Mouse (Mus musculus) cerebral cortex, adult 2 months (tissue): Measurements from ENCODE around the gene Map4k2.

Source experiments
- WGBS: fragments of 180-500 bp; shearing (Covaris S2); methylation state at CpG from one replicate; pipeline ENCODE4 v1.1.7; 2018; 5-methylcytosine and 5-hydroxymethylcytosine counted together

Gene Map4k2

DNA sequence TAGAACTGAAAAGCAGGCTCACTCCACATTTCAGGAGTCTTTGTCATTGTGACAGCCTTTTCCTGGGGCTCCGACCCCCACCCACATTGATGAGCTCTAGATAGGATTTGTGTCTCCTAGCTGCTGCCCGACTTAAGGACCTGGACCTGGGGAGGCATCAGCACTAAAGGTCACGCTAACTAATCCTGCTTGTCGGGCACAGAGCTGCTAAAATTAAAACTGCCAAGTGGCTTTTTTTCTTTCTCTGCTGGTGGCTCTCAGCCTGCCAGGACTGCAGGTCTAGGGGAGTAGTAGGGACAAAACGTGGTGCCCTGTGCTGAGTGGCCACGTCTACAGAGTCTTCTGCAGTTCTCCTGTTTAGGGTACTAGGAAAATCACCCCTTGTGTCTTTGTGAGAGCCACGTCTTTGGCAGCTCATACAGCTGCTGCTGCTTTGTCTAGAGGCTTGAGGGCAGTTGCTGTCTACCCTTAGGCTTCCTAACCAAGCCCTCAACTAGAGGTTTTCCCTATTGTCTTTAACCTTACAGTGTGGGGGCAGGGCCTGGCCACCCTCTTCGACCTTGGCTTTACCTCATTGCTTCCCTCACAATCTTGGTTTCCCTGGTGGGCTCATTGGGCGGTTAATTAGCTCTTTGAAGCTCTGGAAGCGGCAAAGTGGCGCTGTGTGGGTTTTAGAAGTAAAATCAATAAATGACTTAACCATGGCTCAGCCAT lies 36.5 kb downstream of the Map4k2 start:
- WGBS: 64% methylated on average over 11 of the region's 11 CpGs

DNA sequence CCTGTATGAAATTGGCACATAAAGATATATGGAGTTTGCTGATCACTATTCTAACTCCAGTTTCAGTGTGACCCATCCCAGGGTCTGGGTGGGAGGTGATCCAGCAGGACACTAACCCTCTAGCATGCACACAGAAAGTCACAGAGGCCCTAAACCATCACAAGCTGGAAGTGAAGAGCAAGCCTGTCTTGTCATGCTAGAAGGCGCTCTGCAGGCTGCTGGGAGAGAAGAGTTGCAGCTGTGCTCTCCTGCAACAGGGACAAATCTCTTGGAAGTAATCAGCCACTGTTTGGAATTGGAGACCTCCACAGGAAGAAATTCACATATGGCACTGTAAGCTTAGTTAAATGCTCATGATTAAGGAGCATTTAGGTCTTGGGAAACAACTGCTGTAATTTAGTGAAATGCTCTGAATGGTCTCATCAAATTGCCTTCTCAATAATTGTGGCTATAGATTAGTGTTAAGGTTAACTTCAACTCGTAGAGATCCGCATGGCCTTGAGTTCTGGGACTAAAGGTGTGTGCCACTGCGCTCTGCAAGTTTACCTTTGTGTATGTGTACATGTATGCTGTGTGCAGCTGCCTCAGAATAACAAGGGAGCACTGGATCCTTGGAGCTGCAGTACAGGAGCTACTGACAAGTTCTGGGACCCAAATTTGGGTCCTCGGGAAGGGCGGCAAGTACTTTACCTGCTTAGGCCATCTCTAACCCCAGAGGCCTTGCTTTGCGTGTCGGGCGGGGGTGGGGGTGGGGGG lies 39.7 kb downstream of the Map4k2 start:
- 94% methylated on average over 9 of the region's 9 CpGs for WGBS

DNA sequence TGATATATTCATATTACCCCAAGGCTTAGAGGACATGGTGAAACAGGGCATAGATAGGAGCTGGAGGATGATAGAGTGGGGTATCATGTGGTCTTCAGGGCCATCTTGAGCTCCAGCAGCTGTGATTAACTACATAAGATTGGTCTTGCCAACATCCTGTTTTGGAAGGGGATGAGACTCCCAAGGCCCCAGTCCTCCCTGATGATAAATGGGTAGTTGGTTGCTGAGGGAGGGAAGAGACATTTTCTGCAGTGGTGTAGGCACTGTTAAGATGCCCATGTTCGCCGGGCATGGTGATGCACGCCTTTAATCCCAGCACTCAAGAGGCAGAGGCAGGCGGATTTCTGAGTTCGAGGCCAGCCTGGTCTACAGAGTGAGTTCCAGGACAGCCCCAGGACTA lies 40.3 kb downstream of the Map4k2 start:
- WGBS: 93% methylated on average over 5 of the region's 5 CpGs

DNA sequence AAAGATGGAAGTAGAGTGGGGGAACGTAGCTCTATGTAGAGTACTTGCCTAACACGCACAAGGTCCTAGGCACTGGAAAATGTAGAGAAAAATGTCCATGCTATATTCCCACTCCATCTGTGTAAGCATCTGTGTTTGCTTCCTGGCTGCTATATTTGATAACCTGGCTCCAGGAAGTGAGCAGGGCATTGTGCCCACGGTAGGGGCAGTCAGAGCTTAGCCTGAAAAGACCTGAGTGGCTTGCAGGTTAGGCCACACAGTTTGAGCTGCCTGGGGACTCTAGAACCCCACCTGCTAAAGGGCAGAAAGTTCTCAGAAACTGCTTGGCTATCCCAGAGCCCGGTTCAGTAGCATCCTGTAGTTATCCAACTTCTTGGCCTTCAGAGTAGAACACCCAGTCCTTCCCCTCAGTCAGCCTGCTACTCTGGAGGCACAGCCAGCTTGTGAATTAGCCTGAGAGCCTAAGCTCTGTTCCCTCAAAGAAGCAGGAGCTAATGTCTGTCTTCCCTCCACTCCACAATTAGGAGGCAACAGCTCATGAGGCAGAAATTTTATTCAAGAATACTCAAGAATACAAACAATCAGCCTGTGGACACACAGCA lies 41.5 kb downstream of the Map4k2 start:
- WGBS: 45% methylated on average over 4 of the region's 4 CpGs

DNA sequence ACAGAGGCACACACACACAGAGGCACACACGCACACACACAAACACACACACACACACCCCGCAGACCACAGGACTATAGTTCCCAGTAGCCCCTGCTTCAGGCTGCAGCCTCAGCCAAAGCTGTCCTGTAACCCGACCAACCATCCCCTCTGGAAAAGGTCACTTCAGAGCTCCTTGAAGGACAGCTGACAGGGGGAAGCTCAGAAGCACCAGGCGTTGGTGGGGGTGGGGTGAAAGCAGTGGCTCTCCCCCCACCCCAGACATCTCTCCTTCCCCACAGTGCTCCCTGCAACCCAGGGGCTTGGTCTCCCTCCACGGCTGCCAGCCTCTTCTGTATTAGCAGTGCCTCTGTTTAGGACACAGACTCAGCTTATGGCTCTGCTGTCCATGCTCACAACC lies 42.5 kb downstream of the Map4k2 start:
- WGBS: 64% methylated on average over 5 of the region's 5 CpGs

DNA sequence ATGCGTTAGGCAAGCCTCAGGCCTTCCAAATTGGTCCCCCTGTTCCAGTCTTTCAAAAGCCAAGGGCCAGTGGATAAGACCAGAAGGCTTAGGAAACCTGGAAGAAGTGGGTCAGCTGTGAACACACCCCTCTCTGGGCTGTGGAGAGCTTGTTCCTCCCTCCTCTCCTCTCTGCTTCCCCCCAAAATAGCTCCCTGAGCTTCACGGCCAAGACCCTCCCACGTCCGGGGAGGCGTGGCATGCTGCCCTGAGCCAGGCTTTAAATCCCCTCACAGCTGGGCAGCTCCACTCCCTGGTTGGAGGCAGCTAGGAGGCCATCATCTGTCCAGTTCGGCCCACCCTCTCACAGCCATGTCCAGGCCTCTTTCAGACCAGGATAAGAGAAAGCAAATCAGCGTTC lies 43.2 kb downstream of the Map4k2 start, which contains the start of gene Pygm:
Pygm (plus strand) TSS at position 272 of the 400 bp plus-strand sequence.
- WGBS: 25% methylated on average over 7 of the region's 7 CpGs

- WGBS: 75% methylated on average over 11 of the region's 11 CpGs
These were observed 44.0 kb downstream of the Map4k2 start for GRCm38 (mm10) chr19:6384954-6385353.

GRCm38 (mm10) chr19:6385419-6385818 lies 44.5 kb downstream of the Map4k2 start:
- 85% methylated on average over 5 of the region's 5 CpGs for WGBS

- 95% methylated on average over 7 of the region's 7 CpGs for WGBS
These were observed 44.9 kb downstream of the Map4k2 start for GRCm38 (mm10) chr19:6385821-6386220.

DNA sequence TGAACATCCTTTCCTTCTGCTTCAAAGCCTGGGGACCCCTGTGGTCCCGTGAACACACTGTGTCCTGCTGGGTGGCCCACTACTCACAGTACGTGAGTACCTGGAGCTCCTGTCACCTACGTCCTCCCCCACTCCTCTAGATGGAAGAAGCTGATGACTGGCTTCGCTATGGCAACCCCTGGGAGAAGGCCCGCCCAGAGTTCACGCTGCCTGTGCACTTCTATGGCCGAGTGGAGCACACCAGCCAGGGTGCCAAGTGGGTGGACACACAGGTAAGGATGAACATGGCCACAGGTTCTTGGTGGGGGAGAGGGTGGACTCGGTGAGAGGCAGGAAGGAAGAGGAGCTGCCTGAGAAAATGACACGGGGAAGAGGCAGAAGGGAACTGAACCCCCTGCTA lies 45.3 kb downstream of the Map4k2 start:
- whole genome bisulfite sequencing: 84% methylated on average over 9 of the region's 9 CpGs

DNA sequence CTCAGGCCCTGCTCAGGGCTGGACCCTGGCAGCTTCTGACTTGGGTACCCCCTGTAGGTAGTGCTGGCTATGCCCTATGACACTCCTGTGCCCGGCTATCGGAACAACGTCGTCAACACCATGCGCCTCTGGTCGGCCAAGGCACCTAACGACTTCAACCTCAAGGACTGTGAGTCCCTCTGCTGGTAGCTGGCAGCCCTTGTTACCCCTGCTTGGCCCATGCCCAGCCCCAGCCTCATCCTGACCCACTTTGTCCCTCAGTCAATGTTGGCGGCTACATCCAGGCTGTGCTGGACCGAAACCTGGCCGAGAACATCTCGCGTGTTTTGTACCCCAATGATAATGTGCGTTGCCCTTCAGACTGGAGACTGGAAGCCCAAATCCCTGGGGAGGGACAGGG lies 47.1 kb downstream of the Map4k2 start:
- 84% methylated on average over 13 of the region's 13 CpGs for WGBS

- 28% methylated on average over 16 of the region's 16 CpGs for WGBS
These were observed 48.9 kb downstream of the Map4k2 start for GRCm38 (mm10) chr19:6389803-6390202.

GRCm38 (mm10) chr19:6390251-6390650 lies 49.3 kb downstream of the Map4k2 start:
- 77% methylated on average over 6 of the region's 6 CpGs for WGBS

- 97% methylated on average over 14 of the region's 14 CpGs for WGBS
These were observed 51.9 kb downstream of the Map4k2 start for GRCm38 (mm10) chr19:6392743-6393393.

DNA sequence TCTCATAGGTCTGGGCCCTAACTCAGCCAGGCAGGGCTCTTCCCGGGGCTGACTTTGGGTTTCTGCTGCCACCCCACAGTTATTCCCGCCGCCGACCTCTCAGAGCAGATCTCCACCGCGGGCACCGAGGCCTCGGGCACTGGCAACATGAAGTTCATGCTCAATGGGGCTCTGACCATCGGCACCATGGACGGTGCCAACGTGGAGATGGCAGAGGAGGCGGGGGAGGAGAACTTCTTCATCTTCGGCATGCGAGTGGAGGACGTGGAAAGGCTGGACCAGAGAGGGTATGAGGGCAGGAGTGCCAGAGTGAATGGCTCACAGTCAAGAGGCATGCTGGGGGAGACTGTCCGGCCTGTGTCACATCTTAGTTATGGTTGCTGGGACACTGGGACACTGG lies 52.7 kb downstream of the Map4k2 start:
- WGBS: 93% methylated on average over 16 of the region's 16 CpGs

- 58% methylated on average over 5 of the region's 5 CpGs for WGBS
These were observed 55.3 kb downstream of the Map4k2 start for GRCm38 (mm10) chr19:6396237-6396636.

- WGBS: 90% methylated on average over 22 of the region's 22 CpGs
These were observed 56.8 kb downstream of the Map4k2 start for GRCm38 (mm10) chr19:6397582-6398249.

DNA sequence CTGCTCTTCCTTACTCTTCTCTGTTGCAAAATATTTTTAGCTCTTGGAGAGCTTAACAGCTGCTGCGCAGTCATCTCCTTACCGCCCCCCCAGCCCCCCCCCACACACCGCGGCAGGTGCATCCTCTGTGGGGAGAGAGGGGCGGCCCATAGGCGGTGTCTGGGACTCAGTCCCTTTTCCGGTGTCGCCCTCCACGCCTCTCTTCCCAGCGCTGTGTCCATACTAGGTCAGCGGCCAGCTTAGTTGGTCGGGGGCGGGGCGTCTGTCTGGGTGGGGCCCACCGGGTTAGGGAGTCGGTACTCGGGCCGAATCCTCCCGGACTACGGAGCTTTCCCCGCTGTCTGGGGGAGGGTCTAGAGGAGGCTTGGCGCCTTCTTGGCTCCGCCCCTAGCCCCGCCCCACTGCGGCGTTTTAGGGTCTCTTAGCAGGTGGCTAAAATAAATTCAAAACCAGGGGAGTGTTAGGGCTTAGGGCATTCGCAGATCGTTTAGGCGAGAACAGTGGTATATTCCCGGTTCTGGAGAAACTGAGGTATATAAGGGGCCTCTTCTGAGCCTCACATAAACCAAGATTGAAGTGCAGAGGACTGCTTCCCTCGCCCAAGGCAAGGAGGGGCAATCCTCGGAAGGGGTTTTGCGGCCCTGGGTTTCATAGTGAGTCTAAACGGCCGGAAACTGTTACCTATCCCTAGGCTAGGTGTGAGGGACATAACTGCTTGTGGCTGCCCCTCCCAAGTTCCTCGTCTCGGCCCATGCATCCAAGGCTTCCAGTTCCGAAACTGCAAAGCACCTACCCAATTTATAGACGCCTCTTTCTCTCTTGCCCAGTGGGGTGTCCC lies 57.7 kb downstream of the Map4k2 start:
- 3% methylated on average over 39 of the region's 39 CpGs for WGBS

DNA sequence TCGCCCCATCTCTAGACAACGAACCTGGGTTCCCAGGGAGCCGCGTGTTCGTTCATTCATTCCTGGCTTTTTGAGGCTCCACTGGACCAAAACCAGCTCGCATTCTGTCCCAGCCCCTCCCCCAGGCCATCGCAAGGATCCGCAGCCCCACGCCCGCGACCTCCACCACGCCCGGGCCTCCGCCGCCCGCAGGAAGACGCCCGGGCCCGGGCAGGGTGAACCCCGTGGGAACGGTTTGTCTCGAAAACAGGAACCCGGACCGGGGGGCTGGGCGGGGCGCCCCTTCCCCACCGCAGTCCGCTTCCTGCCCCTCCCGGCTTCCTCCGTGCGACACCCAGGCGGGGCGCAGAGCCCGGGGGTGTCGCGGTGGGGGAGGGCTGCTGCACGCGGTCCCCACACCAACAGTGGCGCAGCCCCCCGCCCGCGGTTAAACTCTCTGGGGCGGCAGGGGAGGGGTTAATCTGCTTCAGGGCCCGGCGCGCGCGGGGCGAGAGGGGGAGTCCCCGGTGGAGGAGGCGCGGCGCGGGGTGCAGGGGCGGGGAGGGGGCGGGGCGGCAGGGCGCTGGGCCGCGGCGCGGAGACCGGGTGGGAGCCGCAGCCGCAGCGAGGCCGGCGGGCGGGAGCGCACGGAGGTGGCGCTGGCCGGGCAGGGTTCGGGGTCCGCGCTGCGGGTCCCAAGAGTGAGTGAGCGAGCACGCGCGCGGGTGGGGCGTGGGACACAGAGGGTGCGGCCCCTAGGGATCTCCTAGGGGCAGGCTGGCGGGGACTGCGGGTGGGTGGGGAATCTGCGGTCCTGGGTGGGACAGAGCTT lies 58.6 kb downstream of the Map4k2 start, which contains the start of gene Rasgrp2:
Rasgrp2 (plus strand) TSS at position 56 of the 811 bp plus-strand sequence.
- 2% methylated on average over 86 of the region's 87 CpGs for WGBS
